Mouse (Mus musculus) liver, postnatal 0 days (tissue): Measurements from ENCODE around the gene Arhgef38.

Experiments
- CTCF ChIP-seq: sonication (generic); IDR thresholded peaks from 2 replicates; pipeline ENCODE4 v1.5.1; 2016; ENCODE audit warnings: antibody characterized with exemption, low read depth
- EP300 ChIP-seq: IDR thresholded peaks from 2 replicates; pipeline ENCODE4 v1.6.1; 2016; ENCODE audit warnings: antibody characterized with exemption, low read depth, mild to moderate bottlenecking

DNA sequence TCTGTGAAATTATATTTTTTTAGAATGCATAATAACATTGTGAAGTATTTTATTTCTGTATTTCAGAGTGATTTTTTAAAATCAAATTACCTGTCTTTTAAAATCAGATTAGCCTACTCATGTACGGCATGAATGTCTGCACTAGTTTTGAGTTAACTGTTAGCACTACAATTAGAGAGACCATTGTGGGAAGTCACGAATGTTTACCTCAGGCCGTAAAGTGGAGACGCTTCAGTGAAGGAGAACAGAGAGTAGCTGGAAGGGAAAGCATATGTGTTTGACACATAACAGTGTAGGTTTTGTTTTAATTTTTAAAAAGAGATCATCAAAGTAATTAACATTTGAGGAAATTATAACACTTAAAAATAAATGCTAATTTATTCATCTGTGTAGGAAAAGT lies 21.1 kb upstream of the Arhgef38 start:
- TF ChIP-seq CTCF (no peak), EP300 (no peak)
